Mouse (Mus musculus) c-Kit-positive CD71-positive TER-119-positive erythroid progenitor cells, embryonic 14.5 days (primary cell): ENCODE measurements around the gene Zfp385b.

ENCODE experiments used
- DNase-seq: peaks from one replicate; pipeline ENCODE4 v3.0.0-alpha.2; 2013; ENCODE audit warnings: low spot score

Zfp385b gene

DNA sequence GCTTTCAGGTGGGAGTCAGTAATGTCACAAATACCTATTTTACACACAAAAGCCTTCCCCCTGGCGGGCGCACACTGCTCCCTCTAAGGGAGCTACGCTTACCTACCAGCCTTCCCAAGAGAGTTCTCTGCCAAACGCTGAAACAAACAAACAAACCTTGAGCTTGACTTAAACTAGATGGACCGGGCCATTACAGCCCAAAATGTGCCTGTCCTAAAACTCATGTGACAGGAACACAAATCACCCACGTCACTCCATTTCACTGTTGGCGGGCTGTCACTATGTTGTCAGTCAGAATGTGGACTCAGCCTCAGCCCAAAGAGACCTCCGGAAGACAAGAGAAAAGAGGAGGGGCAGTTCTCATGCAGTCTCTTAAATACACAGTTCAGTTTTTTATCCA lies 300.7 kb downstream of the Zfp385b start:
- peak; percentile 53 for DNase-seq

- DNase-seq = no peak
Observed at GRCm38 (mm10) chr2:77516606-77517005, 302.8 kb downstream of the Zfp385b start.

- peak; percentile 69 for DNase-seq
Observed at GRCm38 (mm10) chr2:77515654-77516053, 303.8 kb downstream of the Zfp385b start.

DNA sequence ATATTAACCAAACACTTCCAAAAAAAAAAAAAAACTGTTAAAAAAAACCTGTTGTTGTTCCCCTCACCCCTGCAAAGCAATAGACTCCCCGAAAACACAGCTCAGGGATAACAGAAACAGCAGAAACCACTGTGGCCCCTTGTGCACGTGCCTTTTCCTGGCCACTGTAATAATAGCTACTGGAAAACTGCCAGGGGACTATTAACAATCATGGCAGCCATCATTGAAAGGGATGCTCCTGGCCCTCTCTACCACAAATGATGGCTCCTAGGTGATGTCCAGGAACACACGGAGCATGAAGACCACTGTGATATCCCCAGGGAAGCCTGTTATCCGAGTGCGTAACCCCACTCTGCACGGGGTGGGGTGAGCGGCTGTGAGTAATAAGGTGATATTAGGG lies 304.4 kb downstream of the Zfp385b start:
- no peak for DNase-seq

GRCm38 (mm10) chr2:77514476-77514875 lies 305.0 kb downstream of the Zfp385b start:
- no peak for DNase-seq

GRCm38 (mm10) chr2:77508731-77509130 lies 310.7 kb downstream of the Zfp385b start:
- DNase-seq = no peak

DNA sequence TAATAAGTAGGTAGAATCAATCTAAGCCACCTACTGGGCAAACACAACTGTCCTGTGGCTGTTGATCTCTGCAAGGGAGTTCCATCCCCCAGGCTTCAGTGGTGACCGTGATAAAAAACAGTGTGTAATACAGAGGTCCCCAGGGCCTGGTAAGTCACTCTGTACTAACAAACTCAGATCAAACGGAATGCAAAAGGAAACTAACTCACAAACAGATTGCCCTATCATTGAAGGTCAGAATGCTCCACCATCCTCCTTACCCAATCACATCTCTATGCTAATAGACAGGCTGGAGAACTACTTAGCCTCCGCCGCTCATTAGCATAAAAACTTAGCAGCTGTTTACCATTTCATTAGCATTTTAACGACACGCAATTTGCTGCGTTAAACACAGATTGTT lies 313.1 kb downstream of the Zfp385b start:
- DNase-seq = no peak

GRCm38 (mm10) chr2:77505614-77506013 lies 313.8 kb downstream of the Zfp385b start:
- no peak for DNase-seq

GRCm38 (mm10) chr2:77503674-77504351 lies 315.6 kb downstream of the Zfp385b start:
- DNase-seq = no peak

DNA sequence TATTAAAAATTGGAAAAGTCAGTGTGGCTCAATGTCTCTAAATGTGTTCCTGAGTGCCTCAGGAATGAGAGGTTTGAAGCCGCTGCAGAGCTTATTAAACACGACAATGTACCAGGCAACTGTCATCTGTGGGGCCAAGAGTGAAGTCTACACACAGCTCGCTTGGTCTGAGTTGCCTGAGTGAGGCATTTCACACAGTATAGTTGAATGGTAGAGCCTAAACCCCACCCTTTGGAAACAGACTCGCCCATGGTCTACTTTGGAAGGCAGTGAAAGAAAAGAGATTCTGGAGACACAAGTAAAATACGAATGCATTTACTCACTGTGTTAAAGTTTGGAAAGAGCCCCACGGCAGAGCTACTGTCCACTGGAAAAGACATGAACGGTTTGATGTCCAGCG lies 316.2 kb downstream of the Zfp385b start:
- DNase-seq = no peak

DNA sequence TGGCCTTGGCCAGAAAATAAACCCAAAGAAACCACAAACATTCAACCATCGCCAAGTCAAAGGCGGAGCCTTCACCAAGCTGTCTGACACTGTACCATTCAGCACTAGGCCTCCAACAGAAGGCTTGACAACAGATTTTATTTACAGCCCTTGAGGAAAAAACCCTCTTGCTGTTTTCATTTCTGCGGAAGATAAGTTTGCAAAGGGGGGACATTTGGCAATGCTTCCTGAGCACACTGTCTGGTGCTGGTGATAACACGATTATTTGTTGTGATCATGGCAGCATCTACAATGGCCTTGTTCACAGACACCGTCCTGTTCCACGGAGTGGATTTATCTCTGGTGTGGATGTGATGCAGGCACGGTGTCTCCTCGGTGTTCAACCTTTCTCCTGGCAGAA lies 317.0 kb downstream of the Zfp385b start:
- DNase-seq = peak; percentile 61

GRCm38 (mm10) chr2:77500480-77500879 lies 319.0 kb downstream of the Zfp385b start:
- no peak for DNase-seq

GRCm38 (mm10) chr2:77498379-77498778 lies 321.1 kb downstream of the Zfp385b start:
- peak; percentile 67 for DNase-seq

- DNase-seq = peak; percentile 57
Observed at GRCm38 (mm10) chr2:77497942-77498341, 321.5 kb downstream of the Zfp385b start.

GRCm38 (mm10) chr2:77496071-77496470 lies 323.4 kb downstream of the Zfp385b start:
- DNase-seq = no peak

DNA sequence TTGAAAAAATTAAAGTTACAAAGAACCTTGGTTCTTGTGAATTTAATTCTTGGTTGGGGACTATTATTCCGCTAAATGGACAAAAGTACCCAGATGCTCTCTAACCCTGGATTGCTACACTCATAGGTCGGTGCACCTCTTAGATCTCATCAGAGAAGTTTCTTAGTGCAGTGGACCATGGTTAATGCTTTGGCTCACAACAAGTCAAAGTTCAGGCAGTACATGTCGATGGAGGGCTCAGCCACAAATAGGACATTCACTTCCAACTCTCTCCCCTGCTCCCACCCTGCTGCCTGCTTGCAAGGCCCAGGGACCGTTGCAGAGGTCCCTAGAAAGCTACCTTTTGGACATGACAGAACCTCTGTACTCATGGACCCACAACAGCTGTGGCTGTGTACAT lies 324.1 kb downstream of the Zfp385b start:
- DNase-seq = no peak

- DNase-seq = no peak
Observed at GRCm38 (mm10) chr2:77493695-77494094, 325.7 kb downstream of the Zfp385b start.

GRCm38 (mm10) chr2:77487151-77487550 lies 332.3 kb downstream of the Zfp385b start:
- no peak for DNase-seq

DNA sequence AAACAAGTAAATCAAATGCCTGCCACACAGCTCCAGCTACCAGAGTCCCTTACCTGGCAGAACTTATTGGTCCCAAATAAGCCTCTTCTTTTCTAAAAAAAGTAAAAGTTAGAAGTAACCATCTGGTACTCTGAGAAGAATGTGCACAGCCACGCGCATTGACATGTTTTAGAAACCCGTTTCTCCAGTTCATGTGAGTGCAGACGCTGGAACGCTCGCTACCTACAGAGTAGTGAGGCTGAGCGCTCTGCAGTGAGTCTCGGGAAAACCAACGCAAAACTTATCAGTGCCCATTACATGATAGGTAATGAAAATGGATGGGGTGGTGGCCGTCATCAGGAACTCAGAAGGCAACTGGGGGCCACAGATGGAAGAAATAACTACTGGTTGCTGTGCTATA lies 338.2 kb downstream of the Zfp385b start:
- DNase-seq = no peak

- no peak for DNase-seq
Observed at GRCm38 (mm10) chr2:77477536-77477935, 341.9 kb downstream of the Zfp385b start.

DNA sequence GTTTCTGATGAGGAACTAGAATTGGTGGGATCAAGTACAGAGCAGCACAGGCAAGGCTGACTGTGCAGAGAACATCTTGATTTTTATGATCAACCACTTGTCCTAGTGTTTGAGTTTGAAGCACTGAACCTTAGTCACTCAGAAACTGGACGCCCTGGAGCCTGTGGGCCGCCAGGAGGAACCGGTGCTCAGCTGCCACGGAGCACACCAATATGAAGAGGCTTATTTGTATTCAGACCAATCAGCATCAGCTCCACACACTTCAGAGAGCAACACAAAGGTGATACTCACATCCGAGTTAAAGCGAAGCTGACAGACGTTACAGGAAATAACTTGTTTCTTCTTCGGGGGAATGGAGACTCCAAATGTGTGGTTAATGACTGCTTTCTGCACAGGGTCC lies 343.0 kb downstream of the Zfp385b start:
- DNase-seq = no peak

DNA sequence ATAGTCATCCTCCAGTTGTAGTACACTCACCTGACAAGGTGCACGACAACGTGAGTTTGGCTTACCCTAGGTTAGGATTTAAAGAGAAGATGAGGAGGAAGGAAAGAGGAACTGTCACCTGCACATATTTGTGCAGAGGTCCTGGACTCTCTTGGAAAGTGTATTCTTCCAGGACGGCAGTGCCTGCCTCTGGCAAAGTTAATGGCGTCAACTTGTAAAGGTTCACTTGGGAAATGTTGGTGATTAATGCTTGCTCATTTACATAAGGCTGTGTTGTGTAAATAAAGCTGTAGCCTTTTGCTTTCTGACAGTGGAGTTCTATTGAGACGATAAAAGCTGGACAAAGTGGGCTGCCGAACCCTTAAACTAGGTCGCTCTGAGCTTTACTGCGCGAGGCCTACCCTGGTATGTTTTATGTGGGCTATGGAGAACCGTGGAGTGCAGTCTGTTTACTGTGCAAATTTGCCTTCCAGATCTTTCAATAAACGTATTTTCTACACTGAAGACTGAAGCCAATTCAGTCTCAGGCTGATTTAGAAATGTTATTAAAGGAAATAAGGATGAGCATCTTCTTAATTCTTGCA lies 347.1 kb downstream of the Zfp385b start:
- no peak for DNase-seq

GRCm38 (mm10) chr2:77470716-77471115 lies 348.7 kb downstream of the Zfp385b start:
- DNase-seq = no peak

DNA sequence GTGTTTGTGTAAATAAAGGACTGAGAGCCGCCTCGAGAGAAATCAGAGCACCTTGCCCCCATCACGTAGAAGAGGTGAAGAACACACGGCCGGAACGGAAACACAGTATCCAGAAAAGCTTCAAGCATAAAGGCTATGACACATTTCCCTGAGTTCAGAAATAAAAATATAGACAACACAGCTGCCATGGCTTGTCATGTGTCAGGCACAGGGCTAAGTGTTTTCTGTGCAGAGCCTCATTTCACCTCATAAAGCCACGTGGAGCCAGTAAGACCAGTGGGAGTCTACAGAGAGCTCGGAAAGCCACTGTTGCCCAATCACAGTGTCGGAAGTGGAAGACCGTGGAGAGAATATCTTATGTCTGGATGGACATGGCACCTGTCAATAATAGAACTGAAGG lies 358.0 kb downstream of the Zfp385b start:
- no peak for DNase-seq
